Mouse (Mus musculus) thymus, postnatal 36 days (tissue): ENCODE results near the gene Mmgt2.
"Not testable (repeated sequence)": the region's sequence is repeated elsewhere in the genome, so short reads cannot be mapped to it uniquely, and the experiment has no call there.

Source experiments
- DNase-seq, 2 experiments: peaks; one replicate each; pipeline ENCODE4 v3.0.0; 2022; ENCODE audit warnings: mixed read lengths in 2 of 2

Gene Mmgt2

DNA sequence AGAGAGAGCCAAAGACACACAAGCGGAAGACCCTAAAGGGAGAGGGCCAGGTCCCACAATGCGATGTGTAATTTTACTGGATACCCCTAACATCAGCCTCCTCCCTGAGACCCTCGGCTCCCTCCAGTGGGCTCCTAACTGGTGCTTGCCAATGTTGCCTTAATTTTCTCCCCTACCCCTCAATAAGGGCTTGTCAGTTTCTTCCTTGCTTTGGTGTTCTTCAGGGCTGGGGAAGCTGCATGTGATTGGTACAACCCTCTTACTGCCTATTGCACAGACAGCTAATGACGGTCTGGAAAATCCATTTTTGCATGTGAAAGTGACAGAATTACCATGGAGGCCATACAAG is 2.0 kb upstream of the Mmgt2 start:
- no peak for DNase-seq

DNA sequence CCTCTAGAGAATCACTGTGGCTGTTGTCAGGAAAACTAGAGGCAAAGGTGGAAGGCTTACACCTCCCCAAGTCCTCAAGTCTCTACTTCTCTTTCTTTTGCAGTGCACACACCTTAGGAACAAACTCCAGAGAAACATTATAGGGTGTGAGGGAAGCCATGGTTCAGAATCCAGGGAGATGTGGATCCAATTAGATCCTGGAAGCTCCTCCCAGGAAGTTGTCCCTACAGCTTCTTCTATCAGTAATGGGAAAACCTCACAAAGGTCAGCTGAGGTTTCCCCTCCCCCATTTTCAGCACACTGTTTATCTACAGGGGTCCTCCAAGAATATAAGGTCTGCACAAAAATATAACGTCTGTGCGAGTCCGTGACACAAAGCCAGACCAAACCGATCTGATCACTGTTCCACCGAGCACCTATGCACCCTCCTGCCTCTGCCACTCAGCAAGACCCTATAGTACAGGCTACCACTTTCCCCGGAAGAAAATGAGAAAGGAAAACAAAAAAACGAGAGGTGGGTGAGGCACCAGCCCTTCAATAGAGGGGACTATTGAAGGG is 1.4 kb upstream of the Mmgt2 start:
- DNase-seq, result no peak

DNA sequence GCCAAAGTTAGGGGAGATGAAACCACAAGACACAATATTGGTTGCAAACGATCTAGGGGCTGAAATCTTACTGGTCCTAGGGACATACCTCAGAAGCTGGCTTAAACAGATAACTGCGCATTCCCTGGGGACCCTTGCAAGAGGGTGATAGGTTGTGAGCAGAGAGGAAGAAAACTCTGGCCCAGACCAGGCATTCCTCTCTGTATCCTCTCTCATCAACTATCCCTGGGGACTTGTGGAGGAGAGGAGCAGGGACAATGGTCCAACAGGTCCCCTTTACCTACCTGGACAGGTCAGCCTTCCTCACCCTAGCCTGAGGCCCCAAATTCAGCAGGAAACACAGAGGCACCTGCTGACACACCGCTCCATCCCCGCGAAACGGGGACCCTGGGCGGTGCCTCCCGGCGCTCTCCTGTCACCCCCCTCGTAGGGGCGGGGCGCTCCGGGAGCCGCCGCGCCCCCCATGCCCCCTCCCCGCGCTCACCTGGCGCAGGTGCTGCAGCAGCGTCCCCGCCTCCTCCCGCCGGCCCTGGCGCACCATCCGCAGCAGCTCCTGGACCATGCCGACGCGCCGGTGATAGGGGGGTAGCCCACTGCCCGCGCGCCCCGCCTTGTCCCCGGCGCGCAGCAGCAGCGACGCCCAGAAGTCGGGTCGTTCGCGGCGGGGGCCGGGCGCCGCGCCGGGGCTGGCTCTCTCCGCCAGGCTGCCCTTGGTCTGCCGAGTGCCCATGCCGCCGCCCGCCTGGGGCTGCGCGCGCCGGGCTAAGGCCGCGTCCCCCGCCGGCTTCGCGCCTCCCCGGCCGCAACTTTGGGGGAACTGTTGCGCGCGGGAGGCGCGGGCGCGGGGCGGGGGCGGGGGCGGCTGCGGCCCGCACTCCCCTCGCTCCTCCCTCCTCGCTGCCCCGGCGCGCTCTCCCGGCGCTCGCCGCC is 538 bp upstream of the Mmgt2 start, which contains the start of gene Lrrc75a:
Gene Lrrc75a (minus strand): TSS at position 863 of the 930 bp plus-strand sequence.
- peak in 1 of 2 experiments; percentile 64 for DNase-seq

GRCm38 (mm10) chr11:62649803-62650202 is 1.3 kb downstream of the Mmgt2 start:
- not testable (repeated sequence) for DNase-seq

DNA sequence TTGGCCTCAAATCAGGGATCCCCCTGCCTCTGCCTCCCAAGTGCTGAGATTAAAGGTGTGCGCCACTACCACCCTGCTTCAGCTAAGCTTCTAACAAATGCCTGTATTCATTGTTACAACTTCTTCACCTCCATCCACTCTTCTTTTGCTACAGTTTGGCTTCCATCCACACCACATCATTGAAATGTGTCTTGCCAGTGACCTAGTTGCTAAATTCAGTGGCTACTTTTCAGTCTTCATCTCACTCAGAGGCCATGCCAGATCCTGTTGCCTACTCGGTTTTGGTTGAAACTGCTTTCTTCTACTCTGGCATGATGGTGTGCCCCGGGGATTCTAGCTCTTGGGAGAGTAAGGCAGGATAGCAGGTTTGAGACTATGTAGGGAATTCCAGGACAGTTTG is 3.1 kb downstream of the Mmgt2 start:
- DNase-seq, result no peak

- no peak for DNase-seq
Measured at GRCm38 (mm10) chr11:62652080-62652479, 3.6 kb downstream of the Mmgt2 start.

- no peak for DNase-seq
Measured at GRCm38 (mm10) chr11:62660885-62661284, 12.4 kb downstream of the Mmgt2 start.

- no peak for DNase-seq
Measured at GRCm38 (mm10) chr11:62664250-62664649, 15.8 kb downstream of the Mmgt2 start.

- DNase-seq, result no peak
Measured at GRCm38 (mm10) chr11:62668986-62669385, 20.5 kb downstream of the Mmgt2 start.

DNA sequence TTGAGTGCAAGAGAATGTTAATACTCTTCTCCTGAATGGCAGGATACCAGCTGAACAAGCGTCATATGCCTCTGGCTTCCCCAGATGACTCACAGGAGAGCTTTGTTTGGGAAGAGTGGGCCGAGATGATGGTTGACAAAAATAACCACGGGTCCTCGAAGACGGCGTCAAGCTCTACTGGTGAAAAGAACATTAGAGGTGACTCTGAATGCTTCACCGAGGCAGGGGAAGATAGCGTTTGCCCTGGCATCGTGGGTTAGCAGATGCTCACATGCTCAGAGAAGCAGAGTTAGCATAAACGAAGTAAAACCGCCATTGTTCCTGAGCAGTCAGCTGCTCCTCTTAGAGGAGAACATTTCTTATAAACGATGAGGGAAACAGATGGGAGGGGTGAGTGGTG is 21.0 kb downstream of the Mmgt2 start:
- no peak for DNase-seq

DNA sequence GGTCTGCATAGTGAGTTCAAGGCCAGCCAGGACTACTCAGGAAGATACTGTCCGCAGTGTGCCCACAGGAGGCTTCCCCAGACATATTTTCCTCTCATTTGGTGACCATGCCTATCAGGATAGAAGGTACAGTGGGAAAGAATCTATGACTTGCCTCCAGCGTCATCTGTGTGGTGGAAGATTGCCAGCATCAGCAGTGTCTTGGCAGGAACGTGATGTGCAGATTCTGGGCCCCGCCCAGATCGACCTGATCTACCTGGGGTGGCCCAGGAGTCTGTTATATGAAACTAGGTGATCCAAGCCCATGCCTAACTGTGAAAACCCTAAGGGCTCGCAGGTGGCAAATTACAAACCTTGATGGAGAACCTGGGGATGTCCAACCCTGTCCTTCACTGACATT is 21.5 kb downstream of the Mmgt2 start:
- DNase-seq, result no peak

- DNase-seq, result peak; percentile 40 to 53
Measured at GRCm38 (mm10) chr11:62675480-62676289, 27.2 kb downstream of the Mmgt2 start.

DNA sequence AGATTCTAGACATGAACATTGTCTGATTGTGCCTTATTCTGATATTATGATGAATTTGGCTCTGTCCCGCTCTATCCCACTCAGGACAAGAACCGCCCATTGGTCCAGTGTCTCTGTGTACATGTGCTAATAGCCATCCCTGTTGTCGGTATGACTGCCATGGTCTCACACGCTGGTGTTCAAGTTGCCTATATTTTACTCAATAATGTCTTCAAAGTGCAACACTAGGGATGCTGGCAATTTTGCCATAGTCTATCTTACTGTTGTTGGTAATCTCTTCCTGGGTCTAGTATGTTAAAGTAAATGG is 27.8 kb downstream of the Mmgt2 start:
- DNase-seq, result no peak

GRCm38 (mm10) chr11:62678778-62679354 is 30.4 kb downstream of the Mmgt2 start:
- no peak for DNase-seq

GRCm38 (mm10) chr11:62679954-62680353 is 31.5 kb downstream of the Mmgt2 start:
- DNase-seq, result no peak

DNA sequence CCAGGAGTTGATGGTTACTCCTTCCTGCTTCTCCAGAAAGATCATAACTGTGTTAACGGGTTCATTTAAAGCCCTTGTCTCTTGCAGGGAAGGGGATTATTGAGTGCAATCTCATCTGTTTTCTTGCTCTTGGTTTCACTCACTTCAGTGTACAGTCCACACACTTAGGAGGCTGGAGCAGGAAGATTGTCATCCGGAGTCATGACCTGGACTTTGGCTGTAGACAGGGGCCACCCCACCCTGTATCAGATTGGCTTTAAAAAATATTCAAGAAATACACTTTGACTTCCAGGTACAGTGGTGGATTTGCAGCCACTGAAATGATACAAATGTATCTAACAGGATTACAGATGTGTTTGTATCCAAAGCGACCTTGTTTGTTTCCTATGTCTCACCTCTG is 43.1 kb downstream of the Mmgt2 start:
- no peak for DNase-seq

- no peak for DNase-seq
Measured at GRCm38 (mm10) chr11:62693299-62694184, 45.1 kb downstream of the Mmgt2 start.

DNA sequence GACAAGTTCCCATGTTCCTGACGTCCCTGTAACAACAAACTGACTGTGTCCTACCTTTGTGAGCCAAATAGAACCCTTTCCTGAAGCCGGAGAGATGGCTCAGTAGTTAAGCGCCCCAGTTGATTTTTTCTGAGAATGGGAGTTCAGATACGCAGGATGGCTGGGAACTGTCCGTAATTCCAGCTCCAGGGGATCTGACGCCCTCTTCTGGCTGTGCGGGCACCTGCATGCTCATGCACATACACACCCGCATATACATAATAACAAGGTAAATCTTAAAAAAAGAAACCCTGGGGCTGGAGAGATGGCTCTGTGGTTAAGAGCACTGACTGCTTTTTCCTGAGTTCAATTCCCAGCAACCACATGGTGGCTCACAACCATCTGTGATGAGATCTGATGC is 46.7 kb downstream of the Mmgt2 start:
- DNase-seq, result no peak

DNA sequence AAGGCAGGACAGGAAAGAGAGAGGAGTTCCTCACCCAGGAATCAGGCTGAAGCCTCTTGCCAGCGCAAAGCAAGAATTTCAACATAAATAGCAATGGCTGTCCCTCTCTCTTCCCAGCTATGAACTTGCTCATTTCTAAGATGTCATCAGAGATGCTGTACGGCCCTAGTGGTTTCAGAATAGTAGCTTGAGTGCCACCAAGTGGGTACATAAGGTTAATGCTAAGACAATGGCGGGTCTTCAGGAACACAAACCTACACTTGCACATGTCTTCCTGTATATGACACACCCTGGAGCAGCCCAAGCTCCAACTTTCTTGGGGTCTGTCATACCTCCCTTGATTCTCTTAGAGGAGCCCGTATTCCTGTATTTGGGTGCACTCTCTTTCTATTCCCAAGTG is 51.3 kb downstream of the Mmgt2 start:
- no peak for DNase-seq

- DNase-seq, result no peak
Measured at GRCm38 (mm10) chr11:62701218-62701617, 52.8 kb downstream of the Mmgt2 start.

DNA sequence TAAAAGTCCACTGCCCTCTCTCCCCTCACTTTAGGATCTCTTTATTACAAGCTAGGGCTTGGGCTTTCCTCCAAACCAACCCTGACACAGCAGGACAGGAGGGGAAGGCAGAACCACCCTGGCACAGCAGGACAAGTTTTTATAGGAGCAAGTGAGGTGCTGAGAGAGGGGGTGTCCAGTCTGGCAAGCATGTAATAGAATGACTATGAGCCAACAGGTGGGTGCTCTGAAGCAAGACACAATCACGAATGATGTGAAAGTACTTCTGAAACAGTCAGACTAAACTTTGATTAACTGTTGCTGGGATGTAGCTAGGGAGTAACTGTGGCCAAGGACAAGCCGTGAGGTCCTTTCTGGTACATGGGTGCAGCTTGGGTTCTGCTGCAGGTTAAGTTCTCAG is 57.7 kb downstream of the Mmgt2 start:
- DNase-seq, result no peak

- DNase-seq, result no peak
Measured at GRCm38 (mm10) chr11:62708252-62708651, 59.8 kb downstream of the Mmgt2 start.
